Mouse (Mus musculus) erythroblast, embryonic 14.5 days (primary cell): ENCODE results near the gene Tshz2.

Source experiments
- GATA1 ChIP-seq: IDR thresholded peaks from 2 replicates; pipeline ENCODE4 v1.6.1; 2012; ENCODE audit warnings: low read length, inconsistent platforms, mixed read lengths
- TAL1 ChIP-seq: IDR thresholded peaks from 3 replicates; pipeline ENCODE4 v1.6.1; 2012; ENCODE audit warnings: low read length, inconsistent platforms, mixed read lengths

GRCm38 (mm10) chr2:169849541-169849940, 216.7 kb downstream of the Tshz2 start:
- TF ChIP-seq TAL1 (no peak), GATA1 (no peak)
